Mouse (Mus musculus) ES-E14 (cell line): ENCODE measurements at regions not wholly inside any gene's neighbourhood (a gene's known extent, or its start where the extent isn't known, plus 50 kb on each side); places are given as distances from the start of the nearest gene placed in this dataset.

Experiments
- DNase-seq: peaks from one replicate; pipeline ENCODE4 v3.0.0-alpha.2; 2013; ENCODE audit warnings: low read depth, low spot score
- H3K27ac ChIP-seq: 2 replicates; pipeline ENCODE4 v1.5.1; 2012; ENCODE audit warnings: low read depth, mild to moderate bottlenecking, low read length, moderate library complexity, mixed read lengths; ENCODE audit not compliant: poor library complexity, insufficient read depth, severe bottlenecking
- H3K36me3 ChIP-seq: 2 replicates; pipeline ENCODE4 v1.6.1; 2012; ENCODE audit warnings: mild to moderate bottlenecking, low read length, moderate library complexity, mixed read lengths; ENCODE audit not compliant: control insufficient read depth, poor library complexity, insufficient read depth, severe bottlenecking
- H3K4me1 ChIP-seq, 2 experiments: fragments of 150-350 bp in 1 of 2; sonication (generic) in 1 of 2; 2 replicates each; pipeline ENCODE4 v1.6.1; 2012; ENCODE audit warnings: low read length in 2 of 2, mild to moderate bottlenecking in 1 of 2, mixed read lengths in 1 of 2; ENCODE audit not compliant: control insufficient read depth in 2 of 2, insufficient read depth in 2 of 2, poor library complexity in 1 of 2
- H3K4me3 ChIP-seq, 2 experiments: fragments of 150-350 bp in 1 of 2; sonication (generic) in 1 of 2; 2 replicates each; pipeline ENCODE4 v1.5.1; 2012; ENCODE audit warnings: low read length in 2 of 2, low read depth in 1 of 2, mild to moderate bottlenecking in 1 of 2, mixed read lengths in 1 of 2; ENCODE audit not compliant: insufficient read depth in 1 of 2, poor library complexity in 1 of 2, severe bottlenecking in 1 of 2
- H3K9ac ChIP-seq: 2 replicates; pipeline ENCODE4 v1.6.1; 2012; ENCODE audit warnings: low read depth, mild to moderate bottlenecking, low read length, mixed read lengths; ENCODE audit not compliant: poor library complexity, insufficient read depth, severe bottlenecking
- H3K9me3 ChIP-seq: fragments of 150-350 bp; sonication (generic); 2 replicates; pipeline ENCODE4 v1.6.1; 2012; ENCODE audit warnings: low read depth, mild to moderate bottlenecking, low read length; ENCODE audit not compliant: control insufficient read depth, insufficient read depth
- CHD2 ChIP-seq: IDR thresholded peaks from 2 replicates; pipeline ENCODE4 v1.6.1; 2014; ENCODE audit warnings: mild to moderate bottlenecking, low read depth, low read length, inconsistent platforms
- HCFC1 ChIP-seq: IDR thresholded peaks from 2 replicates; pipeline ENCODE4 v1.6.1; 2012; ENCODE audit warnings: low read length, inconsistent platforms, borderline replicate concordance; ENCODE audit not compliant: insufficient read depth
- MAFK ChIP-seq: IDR thresholded peaks from 2 replicates; pipeline ENCODE4 v1.6.1; 2014; ENCODE audit warnings: mild to moderate bottlenecking, low read depth, low read length, inconsistent platforms; ENCODE audit not compliant: insufficient read depth
- ZC3H11A ChIP-seq: IDR thresholded peaks from 2 replicates; pipeline ENCODE4 v1.6.1; 2012; ENCODE audit warnings: low read depth, mild to moderate bottlenecking, inconsistent platforms, low read length, borderline replicate concordance
- ZNF384 ChIP-seq: IDR thresholded peaks from 2 replicates; pipeline ENCODE4 v1.6.1; 2012; ENCODE audit warnings: low read depth, low read length, inconsistent platforms
- in situ Hi-C, 2 experiments: fragments of 600-800 bp; cut with MboI; formaldehyde crosslinking; loops; one replicate each; pipeline ENCODE4 v1.15.1; 2025; ENCODE audit warnings: low sequenced_read_pairs in 2 of 2, inconsistent platforms in 1 of 2; ENCODE audit not compliant: unreplicated experiment in 2 of 2

- no peak overlapping the region for H3K9ac ChIP-seq
- DNase-seq, result peak; percentile 49
- H3K9me3 ChIP-seq, result no peaks in the 10 kb centered on the region
- no peaks in the 10 kb centered on the region for H3K4me1 ChIP-seq
- H3K36me3 ChIP-seq, result no peaks in the 10 kb centered on the region
- in situ Hi-C loops, result no loop called here
- no peak for TF ChIP-seq CHD2
- no peak for TF ChIP-seq HCFC1
- TF ChIP-seq ZNF384, result no peak
- no peak for TF ChIP-seq ZC3H11A
- no peak for TF ChIP-seq MAFK
- no peak overlapping the region for H3K27ac ChIP-seq
- H3K4me3 ChIP-seq, result no peak overlapping the region
These were observed 177.3 kb upstream of the Mvb12b start for GRCm38 (mm10) chr2:34065090-34065489.

- no peak overlapping the region for H3K27ac ChIP-seq
- H3K4me3 ChIP-seq, result no peak overlapping the region
- H3K9me3 ChIP-seq, result no peaks in the 10 kb centered on the region
- DNase-seq, result no peak
- no peak overlapping the region for H3K9ac ChIP-seq
- in situ Hi-C loops, result no loop called here
- TF ChIP-seq HCFC1 (no peak), CHD2 (no peak), MAFK (no peak), ZNF384 (no peak), ZC3H11A (no peak)
- H3K36me3 ChIP-seq, result no peaks in the 10 kb centered on the region
- H3K4me1 ChIP-seq, result no peaks in the 10 kb centered on the region
These were observed 168.8 kb upstream of the Mvb12b start for GRCm38 (mm10) chr2:34056552-34056951.

- Histone ChIP-seq H3K36me3 (no peaks in the 10 kb centered on the region), H3K4me1 (no peaks in the 10 kb centered on the region), H3K9ac (no peak overlapping the region), H3K9me3 (no peaks in the 10 kb centered on the region), H3K4me3 (no peak overlapping the region), H3K27ac (no peak overlapping the region)
- DNase-seq, result no peak
- in situ Hi-C loops, result no loop called here
- TF ChIP-seq HCFC1 (no peak), CHD2 (no peak), ZC3H11A (no peak), ZNF384 (no peak), MAFK (no peak)
These were observed 155.3 kb upstream of the Mvb12b start for GRCm38 (mm10) chr2:34043064-34043463.

GRCm38 (mm10) chr2:34042336-34042735 is 154.6 kb upstream of the Mvb12b start:
- no peaks in the 10 kb centered on the region for H3K4me1 ChIP-seq
- no peak overlapping the region for H3K27ac ChIP-seq
- no peaks in the 10 kb centered on the region for H3K36me3 ChIP-seq
- H3K9me3 ChIP-seq, result no peaks in the 10 kb centered on the region
- TF ChIP-seq HCFC1 (no peak), ZC3H11A (no peak), ZNF384 (no peak), CHD2 (no peak), MAFK (no peak)
- in situ Hi-C loops, result no loop called here
- no peak for DNase-seq
- no peak overlapping the region for H3K9ac ChIP-seq
- no peak overlapping the region for H3K4me3 ChIP-seq

GRCm38 (mm10) chr2:34038982-34039381 is 151.2 kb upstream of the Mvb12b start:
- Histone ChIP-seq H3K4me3 (no peak overlapping the region), H3K27ac (no peak overlapping the region), H3K4me1 (no peaks in the 10 kb centered on the region), H3K9me3 (no peaks in the 10 kb centered on the region), H3K9ac (no peak overlapping the region), H3K36me3 (no peaks in the 10 kb centered on the region)
- no peak for DNase-seq
- TF ChIP-seq ZC3H11A (no peak), CHD2 (no peak), HCFC1 (no peak), MAFK (no peak), ZNF384 (no peak)
- in situ Hi-C loops, result no loop called here
